Mouse (Mus musculus): ENCODE results near the gene Vav1. TPM values are rescaled to one million over a fixed set of nuclear protein-coding genes. Genes with fewer than 3 reads are reported as not detected.

Gene Vav1
- total and polyA plus RNA-seq, 3 experiments: 1.9 to 2.2 (median 2.0) TPM

GRCm38 (mm10) chr17:57262901-57263550 lies 15.9 kb upstream of the Vav1 start:
- DNase-seq: no peak
- intact Hi-C loops (cut with DNase I): no loop called here
- Histone ChIP-seq H3K27ac (no peak overlapping the region), H3K27me3 (ENCODE audit: control insufficient read depth, insufficient read depth, low read length) (no peaks in the 10 kb centered on the region), H3K4me3 (no peak overlapping the region), H3K79me2 (replicated peaks; ENCODE audit: control insufficient read depth, insufficient read depth, low read length) (no peaks in the 10 kb centered on the region), H3K4me1 (ENCODE audit: control insufficient read depth, insufficient read depth, low read length) (peaks cover 4% of the 10 kb centered on the region), H3K36me3 (ENCODE audit: control insufficient read depth, insufficient read depth, low read length) (peaks cover 13% of the 10 kb centered on the region), H3K9ac (ENCODE audit: low read depth, low read length) (no peak overlapping the region)
- WGBS: 92% methylated on average over 17 of the region's 17 CpGs
- TF ChIP-seq CTCF (IDR thresholded peaks at IDR 0.05) (no peak), EP300 (IDR thresholded peaks at IDR 0.05; ENCODE audit: insufficient read depth, low read depth, low read length) (no peak)

GRCm38 (mm10) chr17:57264164-57264563 lies 14.7 kb upstream of the Vav1 start:
- DNase-seq: no peak
- Histone ChIP-seq H3K4me3 (no peak overlapping the region), H3K79me2 (replicated peaks; ENCODE audit: control insufficient read depth, insufficient read depth, low read length) (no peaks in the 10 kb centered on the region), H3K36me3 (ENCODE audit: control insufficient read depth, insufficient read depth, low read length) (peaks cover 13% of the 10 kb centered on the region), H3K9ac (ENCODE audit: low read depth, low read length) (no peak overlapping the region), H3K27ac (no peak overlapping the region), H3K4me1 (ENCODE audit: control insufficient read depth, insufficient read depth, low read length) (peaks cover 4% of the 10 kb centered on the region), H3K27me3 (ENCODE audit: control insufficient read depth, insufficient read depth, low read length) (no peaks in the 10 kb centered on the region)
- 49% methylated on average over 2 of the region's 2 CpGs for WGBS
- TF ChIP-seq EP300 (IDR thresholded peaks at IDR 0.05; ENCODE audit: insufficient read depth, low read depth, low read length) (no peak), CTCF (IDR thresholded peaks at IDR 0.05) (no peak), POLR2A (IDR thresholded peaks at IDR 0.05; ENCODE audit: insufficient read depth, low read depth, low read length) (no peak)
- intact Hi-C loops (cut with DNase I): no loop called here

GRCm38 (mm10) chr17:57264972-57265945 lies 13.6 kb upstream of the Vav1 start:
- Histone ChIP-seq H3K4me1 (ENCODE audit: control insufficient read depth, insufficient read depth, low read length) (peaks cover 3% of the 10 kb centered on the region), H3K79me2 (replicated peaks; ENCODE audit: control insufficient read depth, insufficient read depth, low read length) (no peaks in the 10 kb centered on the region), H3K36me3 (ENCODE audit: control insufficient read depth, insufficient read depth, low read length) (peaks cover 6% of the 10 kb centered on the region), H3K27ac (no peak overlapping the region), H3K9ac (ENCODE audit: low read depth, low read length) (no peak overlapping the region), H3K4me3 (no peak overlapping the region), H3K27me3 (ENCODE audit: control insufficient read depth, insufficient read depth, low read length) (no peaks in the 10 kb centered on the region)
- 50% methylated on average over 22 of the region's 22 CpGs for WGBS
- intact Hi-C loops (cut with DNase I): no loop called here
- peak; percentile 79 to 83 for DNase-seq
- TF ChIP-seq CTCF (IDR thresholded peaks at IDR 0.05) (peak; percentile 7; the same call in 1 of the 2 replicates), POLR2A (IDR thresholded peaks at IDR 0.05; ENCODE audit: insufficient read depth, low read depth, low read length) (no peak)

- TF ChIP-seq POLR2A (IDR thresholded peaks at IDR 0.05; ENCODE audit: insufficient read depth, low read depth, low read length) (no peak), EP300 (IDR thresholded peaks at IDR 0.05; ENCODE audit: insufficient read depth, low read depth, low read length) (no peak), CTCF (IDR thresholded peaks at IDR 0.05) (no peak)
- no peaks in the 10 kb centered on the region for H3K36me3 ChIP-seq (ENCODE audit: control insufficient read depth, insufficient read depth, low read length)
- H3K27me3 ChIP-seq (ENCODE audit: control insufficient read depth, insufficient read depth, low read length): no peaks in the 10 kb centered on the region
- no peaks in the 10 kb centered on the region for H3K79me2 ChIP-seq (replicated peaks; ENCODE audit: control insufficient read depth, insufficient read depth, low read length)
- WGBS: 70% methylated on average over 6 of the region's 6 CpGs
- no peak overlapping the region for H3K4me3 ChIP-seq
- no peak overlapping the region for H3K9ac ChIP-seq (ENCODE audit: low read depth, low read length)
- DNase-seq: peak; percentile 63 to 64
- no peaks in the 10 kb centered on the region; the same call in 1 of the 2 replicates for H3K4me1 ChIP-seq (ENCODE audit: control insufficient read depth, insufficient read depth, low read length)
- intact Hi-C loops (cut with DNase I): no loop called here
- H3K27ac ChIP-seq: no peak overlapping the region
Observed at GRCm38 (mm10) chr17:57267556-57268126, 11.3 kb upstream of the Vav1 start.

GRCm38 (mm10) chr17:57271301-57271700 lies 7.6 kb upstream of the Vav1 start:
- no peaks in the 10 kb centered on the region for H3K27me3 ChIP-seq (ENCODE audit: control insufficient read depth, insufficient read depth, low read length)
- intact Hi-C loops (cut with DNase I): no loop called here
- H3K36me3 ChIP-seq (ENCODE audit: control insufficient read depth, insufficient read depth, low read length): no peaks in the 10 kb centered on the region
- no peak for TF ChIP-seq EP300 (IDR thresholded peaks at IDR 0.05; ENCODE audit: insufficient read depth, low read depth, low read length)
- TF ChIP-seq CTCF (IDR thresholded peaks at IDR 0.05): no peak
- no peak for TF ChIP-seq POLR2A (IDR thresholded peaks at IDR 0.05; ENCODE audit: insufficient read depth, low read depth, low read length)
- no peak overlapping the region for H3K27ac ChIP-seq
- H3K79me2 ChIP-seq (replicated peaks; ENCODE audit: control insufficient read depth, insufficient read depth, low read length): no peaks in the 10 kb centered on the region
- no peak overlapping the region for H3K9ac ChIP-seq (ENCODE audit: low read depth, low read length)
- no peak overlapping the region for H3K4me3 ChIP-seq
- whole genome bisulfite sequencing: 61% methylated on average over 9 of the region's 9 CpGs
- no peak for DNase-seq
- H3K4me1 ChIP-seq (ENCODE audit: control insufficient read depth, insufficient read depth, low read length): peaks cover 2% of the 10 kb centered on the region

Measured in heart, adult 2 months (tissue).